Comparison of ENCODE assay signal across 11 mouse cellular contexts in genomic region chr2:8639282-8639681, GRCm38 (mm10).
DNase-seq lines count a peak whose midpoint lies in the region; TF ChIP-seq lines count a peak whose summit lies in the region.
"Had no signal": no experiment of that assay in that cellular context is flagged by ENCODE, and none has a peak within 500 bp of the region (broad histone marks: within the 10 kb centered on the region; RNA-seq: fewer than 3 reads in every experiment).

No protein-coding gene starts in this region.

- TF ChIP-seq CTCF in ES-Bruce4 (IDR thresholded peaks at IDR 0.05; ENCODE audit: low read depth, low read length) = peak; percentile 49
- peak; percentile 52; the same call in 1 of the 2 replicates for TF ChIP-seq CTCF in embryonic fibroblast, embryonic 13.5 days (IDR thresholded peaks at IDR 0.05; ENCODE audit: borderline replicate concordance, insufficient read depth, low read length)

- TF ChIP-seq POLR2A in ES-Bruce4 (IDR thresholded peaks at IDR 0.05; ENCODE audit: insufficient read depth, low read length) = no peak
- no peak for TF ChIP-seq POLR2A in embryonic fibroblast, embryonic 13.5 days (IDR thresholded peaks at IDR 0.05; ENCODE audit: low read depth, low read length)

- no peak overlapping the region for H3K27ac ChIP-seq in ES-Bruce4 (ENCODE audit: insufficient read depth, low read length)
- H3K27ac ChIP-seq in embryonic fibroblast, embryonic 13.5 days (ENCODE audit: insufficient read depth, low read length) = no peak overlapping the region
- H3K27ac ChIP-seq: heart, embryonic 15.5 days; limb, embryonic 12.5 days had no signal

- intact Hi-C loops in heart, postnatal 25 days (cut with DNase I) = no loop called here

- DNase-seq in kidney, postnatal 14 days = peak; percentile 11
- DNase-seq in kidney, adult 18-20 months = no peak
- DNase-seq in A20 (ENCODE audit: low read depth, low spot score) = peak; percentile 44
- no peak for DNase-seq in right cerebral cortex, postnatal 36 days (ENCODE audit: low spot score in 2 of 2)
- no peak for DNase-seq in heart, postnatal 25 days (ENCODE audit: low spot score)
- DNase-seq in adrenal gland, postnatal 4 days (ENCODE audit: low spot score in 2 of 2) = no peak
- DNase-seq: cerebellum, adult 8-10 months had no signal

- TF ChIP-seq EP300 in ES-Bruce4 (IDR thresholded peaks at IDR 0.05; ENCODE audit: insufficient read depth, low read depth, low read length) = no peak

- no peaks in the 10 kb centered on the region for H3K9me3 ChIP-seq in ES-Bruce4 (replicated peaks; ENCODE audit: control insufficient read depth, insufficient read depth, low read length, poor library complexity, severe bottlenecking)
- H3K9me3 ChIP-seq: heart, embryonic 15.5 days; limb, embryonic 12.5 days had no signal

- H3K4me1 ChIP-seq in ES-Bruce4 (ENCODE audit: control insufficient read depth, insufficient read depth, low read length) = no peaks in the 10 kb centered on the region
- H3K4me1 ChIP-seq in embryonic fibroblast, embryonic 13.5 days (ENCODE audit: control insufficient read depth, insufficient read depth, low read length) = no peaks in the 10 kb centered on the region
- H3K4me1 ChIP-seq: heart, embryonic 15.5 days; limb, embryonic 12.5 days had no signal

- no peak overlapping the region for H3K4me3 ChIP-seq in ES-Bruce4 (ENCODE audit: low read depth, low read length)
- no peak overlapping the region for H3K4me3 ChIP-seq in embryonic fibroblast, embryonic 13.5 days (ENCODE audit: insufficient read depth, low read length)
- H3K4me3 ChIP-seq: heart, embryonic 15.5 days; limb, embryonic 12.5 days had no signal

- H3K36me3 ChIP-seq in ES-Bruce4 (ENCODE audit: control insufficient read depth, insufficient read depth, low read length, poor library complexity, severe bottlenecking) = no peaks in the 10 kb centered on the region
- H3K36me3 ChIP-seq: heart, embryonic 15.5 days; limb, embryonic 12.5 days had no signal

- no peaks in the 10 kb centered on the region for H3K27me3 ChIP-seq in ES-Bruce4 (ENCODE audit: control insufficient read depth, insufficient read depth, low read length, poor library complexity, severe bottlenecking)
- H3K27me3 ChIP-seq: heart, embryonic 15.5 days; limb, embryonic 12.5 days had no signal

- no peak overlapping the region for H3K9ac ChIP-seq in ES-Bruce4 (ENCODE audit: low read depth, poor library complexity, severe bottlenecking)
- H3K9ac ChIP-seq: heart, embryonic 15.5 days; limb, embryonic 12.5 days had no signal

Comparison
In these comparisons a context has a peak if more than half of its experiments do, and no peak if none do; other contexts are left out.
1. DNase-seq: peak in kidney, postnatal 14 days (single experiment) and A20 (single experiment); none in kidney, adult 18-20 months (single experiment), right cerebral cortex, postnatal 36 days (0 of 2), heart, postnatal 25 days (single experiment) and adrenal gland, postnatal 4 days (0 of 2).